Mouse (Mus musculus) heart, adult 2 months (tissue): Measurements from ENCODE around the gene Ctse.
"Not testable (repeated sequence)": the region's sequence is repeated elsewhere in the genome, so short reads cannot be mapped to it uniquely, and the experiment has no call there.

Experiments used
- CTCF ChIP-seq: fragments of 200-600 bp; IDR thresholded peaks from 2 replicates; pipeline ENCODE4 v1.8.1; 2022; ENCODE audit warnings: antibody characterized with exemption, mild to moderate bottlenecking, moderate library complexity
- EP300 ChIP-seq: fragments of 200-500 bp; IDR thresholded peaks from 2 replicates; pipeline ENCODE4 v1.6.1; 2011; ENCODE audit warnings: low read depth, low read length, control low read depth; ENCODE audit not compliant: insufficient read depth
- POLR2A ChIP-seq: fragments of 200-500 bp; IDR thresholded peaks from 2 replicates; pipeline ENCODE4 v1.6.1; 2011; ENCODE audit warnings: mild to moderate bottlenecking, low read depth, low read length, control low read depth; ENCODE audit not compliant: insufficient read depth

DNA sequence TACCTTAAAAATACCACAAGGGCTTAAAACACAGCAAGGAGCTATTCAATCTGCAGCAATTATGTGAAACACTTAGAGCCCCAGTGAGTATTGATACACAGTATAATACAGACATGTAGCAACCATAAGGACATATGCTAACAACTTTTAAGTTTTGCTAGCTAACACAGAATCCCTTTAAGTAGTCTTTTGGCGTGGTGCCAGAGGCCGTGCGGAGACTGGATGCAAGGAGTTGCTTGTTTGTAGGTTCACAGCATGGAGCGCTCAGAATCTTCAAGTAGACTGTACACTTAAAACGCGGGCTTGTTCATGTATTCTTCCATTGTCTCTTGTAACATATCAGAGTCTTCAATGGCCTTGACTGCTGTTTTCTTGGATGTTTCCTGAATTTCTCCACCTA lies 5.9 kb upstream of the Ctse start:
- not testable (repeated sequence) for TF ChIP-seq POLR2A, CTCF, EP300
